Mouse (Mus musculus) lung, embryonic 14.5 days (tissue): ENCODE results near the gene Vmn1r24. TPM values are rescaled to one million over a fixed set of nuclear protein-coding genes. Genes with fewer than 3 reads are reported as not detected.
"Not testable (repeated sequence)": the region's sequence is repeated elsewhere in the genome, so short reads cannot be mapped to it uniquely, and the experiment has no call there.

ENCODE experiments used
- ATAC-seq: fragments of 200-750 bp; cut with Nextera tagmentation; 2 replicates; pipeline ENCODE4 v1.8.0; 2017; ENCODE audit warnings: mild to moderate bottlenecking, moderate TSS enrichment, moderate library complexity; ENCODE audit not compliant: insufficient read depth
- DNase-seq: peaks from one replicate; pipeline ENCODE4 v3.0.0-alpha.2; 2015
- H3K27ac ChIP-seq: fragments of 300-500 bp; sonication (generic); 2 replicates; pipeline ENCODE4 v1.5.1; 2014; ENCODE audit warnings: low read depth, mild to moderate bottlenecking, moderate library complexity
- H3K27me3 ChIP-seq: fragments of 300-500 bp; sonication (generic); 2 replicates; pipeline ENCODE4 v1.6.1; 2014; ENCODE audit warnings: low read length, control low read depth; ENCODE audit not compliant: insufficient read depth
- H3K36me3 ChIP-seq: fragments of 300-500 bp; sonication (generic); 2 replicates; pipeline ENCODE4 v1.6.1; 2014; ENCODE audit warnings: control low read depth; ENCODE audit not compliant: insufficient read depth
- H3K4me1 ChIP-seq: fragments of 300-500 bp; sonication (generic); 2 replicates; pipeline ENCODE4 v1.6.1; 2014; ENCODE audit warnings: antibody characterized with exemption, control low read depth; ENCODE audit not compliant: insufficient read depth
- H3K4me2 ChIP-seq: fragments of 300-500 bp; sonication (generic); 2 replicates; pipeline ENCODE4 v1.6.1; 2014; ENCODE audit warnings: mild to moderate bottlenecking
- H3K4me3 ChIP-seq: fragments of 300-500 bp; sonication (generic); 2 replicates; pipeline ENCODE4 v1.5.1; 2014; ENCODE audit warnings: low read depth, low read length
- H3K9ac ChIP-seq: fragments of 300-500 bp; sonication (generic); 2 replicates; pipeline ENCODE4 v1.6.1; 2014
- H3K9me3 ChIP-seq: fragments of 300-500 bp; sonication (generic); 2 replicates; pipeline ENCODE4 v1.6.1; 2016; ENCODE audit warnings: low read depth, low read length, control low read depth
- CTCF ChIP-seq: IDR thresholded peaks from 2 replicates; pipeline ENCODE4 v1.5.1; 2016; ENCODE audit warnings: antibody characterized with exemption, low read depth
- WGBS: fragments of 180-500 bp; shearing (Covaris S2); extraction: QIAGEN DNeasy Blood & Tissue Kit; methylation state at CpG from one replicate; pipeline ENCODE4 v1.1.7; 2014; 5-methylcytosine and 5-hydroxymethylcytosine counted together
- polyA plus RNA-seq: library from polyadenylated mRNA; unstranded; fragments of >200 nt; fragmentation: Nextera tagmentation; extraction: Ambion mirVana; gene quantifications from 2 replicates; pipeline ENCODE4 v1.2.1, GENCODE M21; 2014

Gene Vmn1r24
- not detected in 2 replicates for polyA plus RNA-seq

DNA sequence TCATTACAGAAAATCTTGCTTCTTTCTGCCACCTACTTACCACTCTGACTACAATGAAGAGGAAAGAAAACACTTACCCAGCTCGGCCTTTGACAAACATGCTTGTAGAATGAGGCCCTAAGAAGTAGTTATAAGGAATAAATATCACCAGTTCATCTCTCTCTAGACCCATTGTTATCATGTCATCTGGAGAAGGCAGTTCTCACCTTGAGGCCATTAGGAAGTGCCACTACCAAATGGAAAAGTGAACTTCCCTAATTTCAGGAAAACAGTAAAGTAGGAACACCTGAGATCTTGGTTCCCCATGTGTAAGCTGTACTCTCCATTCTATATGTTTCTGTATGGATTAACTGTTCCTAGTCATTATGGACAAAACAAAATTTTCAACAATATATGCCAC lies at the start of gene Vmn1r24:
Gene Vmn1r24, minus strand, starts transcription at position 101 of the 400 bp plus-strand sequence.
- WGBS, result 53% methylated on average over 1 of the region's 1 CpGs
- not testable (repeated sequence) for H3K36me3 ChIP-seq, H3K4me3 ChIP-seq, H3K27me3 ChIP-seq, H3K4me1 ChIP-seq, DNase-seq, H3K9me3 ChIP-seq, H3K4me2 ChIP-seq, ATAC-seq, H3K27ac ChIP-seq, H3K9ac ChIP-seq

GRCm38 (mm10) chr6:57980710-57981109 lies 19.4 kb upstream of the Vmn1r24 start, which contains the start of gene Vmn1r25:
Gene Vmn1r25 (minus strand): TSS chr6:57980810.
- Histone ChIP-seq H3K4me2 (no peak within 1 kb of the TSS), H3K27me3 (no peaks in the 10 kb centered on the region), H3K27ac (no peak within 1 kb of the TSS), H3K4me3 (no peak within 1 kb of the TSS), H3K4me1 (no peaks in the 10 kb centered on the region), H3K36me3 (no peaks in the 10 kb centered on the region), H3K9me3 (no peaks in the 10 kb centered on the region), H3K9ac (no peak within 1 kb of the TSS)
- DNase-seq (no peak), ATAC-seq (no peak)
- 59% methylated on average over 3 of the region's 3 CpGs for WGBS
- no peak for TF ChIP-seq CTCF

DNA sequence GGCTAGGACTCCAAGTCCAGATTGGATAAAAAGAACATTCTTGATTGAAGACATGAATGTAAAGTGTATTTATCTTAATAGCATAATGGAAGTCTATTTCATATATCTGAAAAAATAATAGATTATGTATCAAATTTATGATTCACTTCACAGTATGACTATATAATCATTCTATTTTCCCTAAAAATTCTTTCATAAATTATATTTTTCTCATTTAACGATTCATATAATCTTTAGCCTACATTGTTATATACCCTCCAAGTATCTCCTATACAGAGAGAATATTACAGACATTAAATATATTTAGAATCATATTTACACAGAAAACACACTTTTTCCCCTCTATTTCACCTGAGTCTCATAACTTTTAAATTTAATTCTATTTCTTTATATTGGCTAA lies 34.6 kb downstream of the Vmn1r24 start, which contains the start of gene Vmn1r23:
Gene Vmn1r23, minus strand, starts transcription at position 101 of the 400 bp plus-strand sequence.
- Histone ChIP-seq H3K4me2 (no peak within 1 kb of the TSS), H3K4me1 (no peaks in the 10 kb centered on the region), H3K4me3 (no peak within 1 kb of the TSS), H3K27me3 (no peaks in the 10 kb centered on the region), H3K9ac (no peak within 1 kb of the TSS), H3K36me3 (no peaks in the 10 kb centered on the region), H3K27ac (no peak within 1 kb of the TSS), H3K9me3 (no peaks in the 10 kb centered on the region)
- ATAC-seq (no peak), DNase-seq (no peak)
- no peak for TF ChIP-seq CTCF
- 89% methylated on average over 1 of the region's 1 CpGs for WGBS

GRCm38 (mm10) chr6:57907928-57908327 lies 53.4 kb downstream of the Vmn1r24 start, which contains the start of gene Vmn1r22:
Gene Vmn1r22 (minus strand): TSS chr6:57908028.
- H3K4me3 ChIP-seq, result no peak within 1 kb of the TSS
- no peak within 1 kb of the TSS for H3K9ac ChIP-seq
- WGBS, result 74% methylated on average over 1 of the region's 1 CpGs
- H3K4me2 ChIP-seq, result no peak within 1 kb of the TSS
- TF ChIP-seq CTCF, result no peak
- no peak within 1 kb of the TSS for H3K27ac ChIP-seq
- no peaks in the 10 kb centered on the region for H3K27me3 ChIP-seq
- H3K36me3 ChIP-seq, result no peaks in the 10 kb centered on the region
- DNase-seq (no peak), ATAC-seq (no peak)
- no peaks in the 10 kb centered on the region for H3K9me3 ChIP-seq
- H3K4me1 ChIP-seq, result no peaks in the 10 kb centered on the region

Other genes with a start within 250 kb of the Vmn1r24 start
- gene Vopp1, start 136.3 kb downstream of the Vmn1r24 start, polyA plus RNA-seq, result 22.5 and 25.8 TPM in 2 replicates
- gene Vmn1r21, start 111.2 kb downstream of the Vmn1r24 start, polyA plus RNA-seq, result not detected in 2 replicates
- not detected in 2 replicates for gene Vmn1r22, start 53.5 kb downstream of the Vmn1r24 start, polyA plus RNA-seq
- gene Vmn1r23, start 34.7 kb downstream of the Vmn1r24 start, polyA plus RNA-seq, result not detected in 2 replicates
- not detected in 2 replicates for gene Vmn1r25, start 19.3 kb upstream of the Vmn1r24 start, polyA plus RNA-seq
- gene Vmn1r26, start 53.7 kb upstream of the Vmn1r24 start, polyA plus RNA-seq, result not detected in 2 replicates